Mouse (Mus musculus) liver, embryonic 15.5 days (tissue): ENCODE results near the gene Caml. TPM values are rescaled to one million over a fixed set of nuclear protein-coding genes. Genes with fewer than 3 reads are reported as not detected.

ENCODE experiments used
- ATAC-seq: fragments of 200-750 bp; cut with Nextera tagmentation; 2 replicates; pipeline ENCODE4 v1.8.0; 2017; ENCODE audit warnings: moderate number of reproducible peaks, mild to moderate bottlenecking, moderate library complexity; ENCODE audit not compliant: insufficient read depth
- H3K27ac ChIP-seq: fragments of 300-500 bp; sonication (generic); replicated peaks from 2 replicates; pipeline ENCODE4 v1.5.1; 2015; ENCODE audit warnings: mild to moderate bottlenecking, inconsistent platforms
- H3K27me3 ChIP-seq: fragments of 300-500 bp; sonication (generic); 2 replicates; pipeline ENCODE4 v1.6.1; 2015; ENCODE audit warnings: mild to moderate bottlenecking, inconsistent platforms
- H3K36me3 ChIP-seq: fragments of 300-500 bp; sonication (generic); replicated peaks from 2 replicates; pipeline ENCODE4 v1.6.1; 2015; ENCODE audit warnings: moderate library complexity, mild to moderate bottlenecking, inconsistent platforms
- H3K4me1 ChIP-seq: fragments of 300-500 bp; sonication (generic); replicated peaks from 2 replicates; pipeline ENCODE4 v1.6.1; 2015; ENCODE audit warnings: inconsistent platforms
- H3K4me2 ChIP-seq: fragments of 300-500 bp; sonication (generic); 2 replicates; pipeline ENCODE4 v1.6.1; 2015; ENCODE audit warnings: moderate library complexity, mild to moderate bottlenecking, inconsistent platforms
- H3K4me3 ChIP-seq: fragments of 300-500 bp; sonication (generic); replicated peaks from 2 replicates; pipeline ENCODE4 v1.5.1; 2015; ENCODE audit warnings: mild to moderate bottlenecking, inconsistent platforms
- H3K9ac ChIP-seq: fragments of 300-500 bp; sonication (generic); 2 replicates; pipeline ENCODE4 v1.6.1; 2015; ENCODE audit warnings: moderate library complexity, mild to moderate bottlenecking, inconsistent platforms
- H3K9me3 ChIP-seq: fragments of 300-500 bp; sonication (generic); replicated peaks from 2 replicates; pipeline ENCODE4 v1.6.1; 2016; ENCODE audit warnings: inconsistent platforms
- WGBS: fragments of 180-500 bp; shearing (Covaris S2); methylation state at CpG from one replicate; pipeline ENCODE4 v1.1.7; 2015; ENCODE audit warnings: mixed read lengths; ENCODE audit not compliant: insufficient replicate concordance; 5-methylcytosine and 5-hydroxymethylcytosine counted together
- polyA plus RNA-seq: library from polyadenylated mRNA; unstranded; fragments of >200 nt; fragmentation: Nextera tagmentation; extraction: Ambion mirVana; gene quantifications from 2 replicates; pipeline ENCODE4 v1.2.1, GENCODE M21; 2015

Caml gene
- polyA plus RNA-seq, 1 experiment from 2014 or later: 14.7 TPM

GRCm38 (mm10) chr13:55596802-55597201, 26.0 kb upstream of the Caml start:
- H3K9me3 ChIP-seq: no peaks in the 10 kb centered on the region
- H3K36me3 ChIP-seq: peaks cover 37% of the 10 kb centered on the region
- 89% methylated on average over 12 of the region's 12 CpGs for WGBS
- no peak overlapping the region for H3K27ac ChIP-seq
- 0 out of 2 replicates have a peak, but pooled peaks cover 2% of the 10 kb centered on the region for H3K27me3 ChIP-seq
- H3K9ac ChIP-seq: no peak overlapping the region
- H3K4me2 ChIP-seq: no peak overlapping the region
- no peak for ATAC-seq
- peaks cover 41% of the 10 kb centered on the region for H3K4me1 ChIP-seq
- H3K4me3 ChIP-seq: no peak overlapping the region

GRCm38 (mm10) chr13:55599566-55600540, 23.0 kb upstream of the Caml start, which contains the start of gene B4galt7:
Gene B4galt7, plus strand, starts transcription at chr13:55599896.
- peak; percentile 88 for ATAC-seq
- Histone ChIP-seq H3K4me2 (peak within 1 kb of the TSS; percentile 91), H3K9ac (peak within 1 kb of the TSS; percentile 73), H3K36me3 (peaks cover 36% of the 10 kb centered on the region), H3K27ac (peak within 1 kb of the TSS; percentile 59; the same call in 1 of the 2 replicates), H3K4me1 (peaks cover 24% of the 10 kb centered on the region), H3K9me3 (no peaks in the 10 kb centered on the region), H3K27me3 (no peaks in the 10 kb centered on the region), H3K4me3 (peak within 1 kb of the TSS; percentile 70)
- 6% methylated on average over 51 of the region's 51 CpGs for WGBS

GRCm38 (mm10) chr13:55600657-55601056, 22.1 kb upstream of the Caml start:
- peaks cover 29% of the 10 kb centered on the region for H3K36me3 ChIP-seq
- peak overlapping the region; percentile 70 for H3K4me3 ChIP-seq
- peaks cover 24% of the 10 kb centered on the region for H3K4me1 ChIP-seq
- peak overlapping the region; percentile 73 for H3K9ac ChIP-seq
- H3K27ac ChIP-seq: no peak overlapping the region; the same call in 1 of the 2 replicates
- H3K27me3 ChIP-seq: no peaks in the 10 kb centered on the region
- WGBS: 3% methylated on average over 9 of the region's 9 CpGs
- peak overlapping the region; percentile 91 for H3K4me2 ChIP-seq
- no peaks in the 10 kb centered on the region for H3K9me3 ChIP-seq
- ATAC-seq: no peak

GRCm38 (mm10) chr13:55601611-55602010, 21.2 kb upstream of the Caml start:
- H3K36me3 ChIP-seq: peaks cover 19% of the 10 kb centered on the region
- H3K9ac ChIP-seq: no peak overlapping the region
- H3K9me3 ChIP-seq: no peaks in the 10 kb centered on the region
- no peak for ATAC-seq
- no peaks in the 10 kb centered on the region for H3K27me3 ChIP-seq
- peaks cover 24% of the 10 kb centered on the region for H3K4me1 ChIP-seq
- no peak overlapping the region for H3K27ac ChIP-seq
- 1% methylated on average over 3 of the region's 3 CpGs for WGBS
- H3K4me3 ChIP-seq: no peak overlapping the region
- peak overlapping the region; percentile 91 for H3K4me2 ChIP-seq

GRCm38 (mm10) chr13:55604606-55605005, 18.2 kb upstream of the Caml start:
- no peak for ATAC-seq
- Histone ChIP-seq H3K27me3 (no peaks in the 10 kb centered on the region), H3K9ac (no peak overlapping the region), H3K4me3 (no peak overlapping the region), H3K27ac (no peak overlapping the region), H3K9me3 (no peaks in the 10 kb centered on the region), H3K36me3 (peaks cover 25% of the 10 kb centered on the region; the same call in 1 of the 2 replicates), H3K4me1 (peaks cover 21% of the 10 kb centered on the region), H3K4me2 (no peak overlapping the region)
- 76% methylated on average over 3 of the region's 3 CpGs for WGBS

GRCm38 (mm10) chr13:55606899-55607623, 15.7 kb upstream of the Caml start:
- Histone ChIP-seq H3K9ac (no peak overlapping the region), H3K27me3 (no peaks in the 10 kb centered on the region), H3K4me2 (no peak overlapping the region), H3K36me3 (peaks cover 26% of the 10 kb centered on the region; the same call in 1 of the 2 replicates), H3K4me1 (peaks cover 3% of the 10 kb centered on the region; the same call in 1 of the 2 replicates), H3K4me3 (no peak overlapping the region), H3K27ac (no peak overlapping the region), H3K9me3 (no peaks in the 10 kb centered on the region)
- no peak for ATAC-seq
- WGBS: 54% methylated on average over 10 of the region's 10 CpGs

- Histone ChIP-seq H3K4me2 (no peak overlapping the region), H3K9ac (no peak overlapping the region), H3K9me3 (no peaks in the 10 kb centered on the region), H3K27me3 (no peaks in the 10 kb centered on the region), H3K4me1 (peaks cover 3% of the 10 kb centered on the region; the same call in 1 of the 2 replicates), H3K27ac (no peak overlapping the region), H3K4me3 (no peak overlapping the region), H3K36me3 (peaks cover 26% of the 10 kb centered on the region; the same call in 1 of the 2 replicates)
- no peak for ATAC-seq
- 83% methylated on average over 2 of the region's 2 CpGs for WGBS
These were observed 15.2 kb upstream of the Caml start for GRCm38 (mm10) chr13:55607624-55608006.

GRCm38 (mm10) chr13:55611996-55612395, 10.8 kb upstream of the Caml start:
- Histone ChIP-seq H3K9me3 (no peaks in the 10 kb centered on the region), H3K4me1 (peaks cover 3% of the 10 kb centered on the region; the same call in 1 of the 2 replicates), H3K27ac (no peak overlapping the region), H3K36me3 (peaks cover 19% of the 10 kb centered on the region; the same call in 1 of the 2 replicates), H3K27me3 (no peaks in the 10 kb centered on the region), H3K4me2 (no peak overlapping the region), H3K9ac (no peak overlapping the region), H3K4me3 (no peak overlapping the region)
- ATAC-seq: no peak
- 78% methylated on average over 7 of the region's 7 CpGs for WGBS

- H3K27ac ChIP-seq: no peak overlapping the region
- H3K9me3 ChIP-seq: no peaks in the 10 kb centered on the region
- no peaks in the 10 kb centered on the region for H3K4me1 ChIP-seq
- 45% methylated on average over 5 of the region's 5 CpGs for WGBS
- no peak for ATAC-seq
- H3K9ac ChIP-seq: no peak overlapping the region
- no peak overlapping the region for H3K4me2 ChIP-seq
- peaks cover 9% of the 10 kb centered on the region; the same call in 1 of the 2 replicates for H3K36me3 ChIP-seq
- H3K4me3 ChIP-seq: no peak overlapping the region
- H3K27me3 ChIP-seq: no peaks in the 10 kb centered on the region
These were observed 9.3 kb upstream of the Caml start for GRCm38 (mm10) chr13:55613471-55613870.

GRCm38 (mm10) chr13:55619328-55619727, 3.5 kb upstream of the Caml start:
- no peak overlapping the region for H3K27ac ChIP-seq
- 63% methylated on average over 4 of the region's 4 CpGs for WGBS
- no peaks in the 10 kb centered on the region for H3K36me3 ChIP-seq
- no peaks in the 10 kb centered on the region for H3K9me3 ChIP-seq
- no peak overlapping the region for H3K4me2 ChIP-seq
- H3K9ac ChIP-seq: no peak overlapping the region
- no peak for ATAC-seq
- no peak overlapping the region for H3K4me3 ChIP-seq
- H3K27me3 ChIP-seq: no peaks in the 10 kb centered on the region
- H3K4me1 ChIP-seq: peaks cover 18% of the 10 kb centered on the region

GRCm38 (mm10) chr13:55620275-55620674, 2.5 kb upstream of the Caml start:
- Histone ChIP-seq H3K27me3 (no peaks in the 10 kb centered on the region), H3K36me3 (peaks cover 6% of the 10 kb centered on the region; the same call in 1 of the 2 replicates), H3K27ac (no peak overlapping the region), H3K9ac (no peak overlapping the region), H3K4me2 (no peak overlapping the region), H3K4me3 (no peak overlapping the region), H3K9me3 (no peaks in the 10 kb centered on the region), H3K4me1 (peaks cover 24% of the 10 kb centered on the region)
- no peak for ATAC-seq
- WGBS: 76% methylated on average over 2 of the region's 2 CpGs
